Mouse (Mus musculus) left cerebral cortex, postnatal 25 days (tissue): Measurements from ENCODE around the gene Atp5e. TPM values are rescaled to one million over a fixed set of nuclear protein-coding genes. Genes with fewer than 3 reads are reported as not detected.
A peak's percentile ranks its signal among the peaks of the same experiment; 100 is the strongest.

ENCODE experiments used
- DNase-seq, 2 experiments: peaks; one replicate each; pipeline ENCODE4 v3.0.0; 2022; ENCODE audit warnings: low spot score in 2 of 2, mixed read lengths in 1 of 2
- intact Hi-C: fragments of 180-260 bp; cut with DNase I; formaldehyde crosslinking; loops from one replicate; pipeline ENCODE4 v1.15.1; 2025
- total RNA-seq, 2 experiments: library from RNA; stranded (reverse); gene quantifications; 2 replicates each; pipeline ENCODE4 v1.2.3; 2021

The Atp5e gene
- total RNA-seq, 2 experiments from 2014 or later: 323 to 342 TPM

GRCm38 (mm10) chr2:174453681-174454080, 10.2 kb downstream of the Atp5e start:
- intact Hi-C loops: no loop called here
- DNase-seq: no peak

- no peak for DNase-seq
- intact Hi-C loops: no loop called here
These were observed 13.6 kb downstream of the Atp5e start, which contains the start of gene Tubb1 for GRCm38 (mm10) chr2:174450353-174450752. Gene Tubb1, plus strand, starts transcription at chr2:174450695.

- intact Hi-C loops: no loop called here
- DNase-seq: no peak
These were observed 15.5 kb downstream of the Atp5e start for GRCm38 (mm10) chr2:174448405-174448804.

GRCm38 (mm10) chr2:174446905-174447304, 17.0 kb downstream of the Atp5e start:
- intact Hi-C loops: no loop called here
- DNase-seq: no peak

GRCm38 (mm10) chr2:174446492-174446891, 17.4 kb downstream of the Atp5e start:
- intact Hi-C loops: no loop called here

GRCm38 (mm10) chr2:174445018-174445417, 18.9 kb downstream of the Atp5e start:
- intact Hi-C loops: no loop called here
- DNase-seq: no peak

More at GRCm38 (mm10) chr2:174446492-174446891, 17.4 kb downstream of the Atp5e start:
- DNase-seq: no peak

GRCm38 (mm10) chr2:174444359-174444758, 19.5 kb downstream of the Atp5e start:
- intact Hi-C loops: no loop called here
- no peak for DNase-seq

GRCm38 (mm10) chr2:174443046-174443445, 20.9 kb downstream of the Atp5e start:
- intact Hi-C loops: no loop called here
- no peak for DNase-seq

GRCm38 (mm10) chr2:174442460-174442859, 21.4 kb downstream of the Atp5e start:
- intact Hi-C loops: no loop called here
- no peak for DNase-seq

- intact Hi-C loops: no loop called here
- no peak for DNase-seq
These were observed 22.0 kb downstream of the Atp5e start for GRCm38 (mm10) chr2:174441898-174442297.

- no peak for DNase-seq
- intact Hi-C loops: no loop called here
These were observed 23.9 kb downstream of the Atp5e start for GRCm38 (mm10) chr2:174439961-174440360.

GRCm38 (mm10) chr2:174439450-174439838, 24.5 kb downstream of the Atp5e start:
- DNase-seq: no peak
- intact Hi-C loops: no loop called here

GRCm38 (mm10) chr2:174438737-174439449, 25.0 kb downstream of the Atp5e start, which contains the start of gene Ctsz:
Gene Ctsz, minus strand, starts transcription at chr2:174439039.
- DNase-seq: peak in 1 of 2 experiments; percentile 21
- intact Hi-C loops: no loop called here

GRCm38 (mm10) chr2:174438181-174438580, 25.7 kb downstream of the Atp5e start:
- intact Hi-C loops: no loop called here
- no peak for DNase-seq

GRCm38 (mm10) chr2:174437697-174437982, 26.3 kb downstream of the Atp5e start:
- DNase-seq: peak in 1 of 2 experiments; percentile 28
- intact Hi-C loops: no loop called here

GRCm38 (mm10) chr2:174436916-174437696, 26.8 kb downstream of the Atp5e start:
- intact Hi-C loops: no loop called here

GRCm38 (mm10) chr2:174436076-174436701, 27.7 kb downstream of the Atp5e start:
- peak in 1 of 2 experiments; percentile 14 for DNase-seq
- intact Hi-C loops: no loop called here

More at GRCm38 (mm10) chr2:174436916-174437696, 26.8 kb downstream of the Atp5e start:
- no peak for DNase-seq

GRCm38 (mm10) chr2:174434943-174435342, 29.0 kb downstream of the Atp5e start:
- DNase-seq: no peak
- intact Hi-C loops: no loop called here

GRCm38 (mm10) chr2:174428996-174429591, 34.8 kb downstream of the Atp5e start:
- intact Hi-C loops: no loop called here
- DNase-seq: no peak
